Mouse (Mus musculus) hindbrain, embryonic 14.5 days (tissue): ENCODE data around the gene Ralgps1. TPM values are rescaled to one million over a fixed set of nuclear protein-coding genes. Genes with fewer than 3 reads are reported as not detected.

ENCODE experiments used
- ATAC-seq: fragments of 200-750 bp; cut with Nextera tagmentation; 2 replicates; pipeline ENCODE4 v1.8.0; 2017; ENCODE audit warnings: moderate number of reproducible peaks, mild to moderate bottlenecking, moderate TSS enrichment, moderate library complexity; ENCODE audit not compliant: low FRiP score
- DNase-seq: peaks from one replicate; pipeline ENCODE4 v3.0.0-alpha.2; 2015; ENCODE audit warnings: low spot score
- H3K27ac ChIP-seq: fragments of 300-500 bp; sonication (generic); 2 replicates; pipeline ENCODE4 v1.5.1; 2014; ENCODE audit warnings: mild to moderate bottlenecking, moderate library complexity
- H3K27me3 ChIP-seq: fragments of 300-500 bp; sonication (generic); 2 replicates; pipeline ENCODE4 v1.6.1; 2014; ENCODE audit warnings: mild to moderate bottlenecking, low read length, mixed read lengths; ENCODE audit not compliant: control insufficient read depth, insufficient read depth
- H3K36me3 ChIP-seq: fragments of 300-500 bp; sonication (generic); replicated peaks from 2 replicates; pipeline ENCODE4 v1.6.1; 2014; ENCODE audit not compliant: control insufficient read depth, insufficient read depth
- H3K4me1 ChIP-seq: fragments of 300-500 bp; sonication (generic); replicated peaks from 2 replicates; pipeline ENCODE4 v1.6.1; 2014; ENCODE audit warnings: antibody characterized with exemption, low read length, mixed read lengths; ENCODE audit not compliant: control insufficient read depth, insufficient read depth
- H3K4me2 ChIP-seq: fragments of 300-500 bp; sonication (generic); replicated peaks from 2 replicates; pipeline ENCODE4 v1.6.1; 2014; ENCODE audit warnings: mild to moderate bottlenecking, moderate library complexity
- H3K4me3 ChIP-seq: fragments of 300-500 bp; sonication (generic); replicated peaks from 2 replicates; pipeline ENCODE4 v1.5.1; 2014; ENCODE audit warnings: mild to moderate bottlenecking, low read length
- H3K9ac ChIP-seq: fragments of 300-500 bp; sonication (generic); 2 replicates; pipeline ENCODE4 v1.6.1; 2014
- H3K9me3 ChIP-seq: fragments of 300-500 bp; sonication (generic); 2 replicates; pipeline ENCODE4 v1.6.1; 2016; ENCODE audit warnings: low read length; ENCODE audit not compliant: control insufficient read depth
- WGBS: fragments of 180-500 bp; shearing (Covaris S2); extraction: QIAGEN DNeasy Blood & Tissue Kit; methylation state at CpG from one replicate; pipeline ENCODE4 v1.1.7; 2014; 5-methylcytosine and 5-hydroxymethylcytosine counted together
- polyA plus RNA-seq: library from polyadenylated mRNA; unstranded; fragments of >200 nt; fragmentation: Nextera tagmentation; extraction: Ambion mirVana; gene quantifications from 2 replicates; pipeline ENCODE4 v1.2.1, GENCODE M21; 2014

The Ralgps1 gene
- polyA plus RNA-seq, 1 experiment from 2014 or later, result 57.0 TPM

- no peak for ATAC-seq
- DNase-seq, result no peak
- Histone ChIP-seq H3K4me3 (no peak overlapping the region), H3K27me3 (no peaks in the 10 kb centered on the region), H3K4me2 (no peak overlapping the region), H3K9me3 (no peaks in the 10 kb centered on the region), H3K9ac (no peak overlapping the region), H3K4me1 (peaks cover 13% of the 10 kb centered on the region; the same call in 1 of the 2 replicates), H3K27ac (no peak overlapping the region), H3K36me3 (no peaks in the 10 kb centered on the region)
- 90% methylated on average over 3 of the region's 3 CpGs for WGBS
Observed at GRCm38 (mm10) chr2:33351449-33351848, 19.8 kb downstream of the Ralgps1 start.

DNA sequence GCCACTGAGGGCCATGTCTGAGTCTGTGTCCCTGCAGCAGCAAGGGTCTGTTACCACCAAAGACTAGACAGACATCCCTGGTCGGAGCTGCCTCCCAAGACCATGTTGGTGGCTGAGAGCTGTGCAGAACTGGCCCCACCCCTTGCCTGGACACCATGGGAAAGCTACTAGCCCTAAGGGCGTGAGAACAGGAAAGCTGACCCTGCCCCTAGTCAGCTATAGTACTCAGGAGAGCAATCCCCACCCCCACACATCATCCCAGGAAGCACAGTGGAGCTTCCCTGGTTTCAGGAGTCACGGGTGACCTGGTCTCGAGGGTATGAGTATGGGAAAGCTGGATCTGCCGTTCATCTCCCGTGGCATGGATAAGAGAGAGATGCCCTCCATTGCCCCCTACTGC, 20.4 kb downstream of the Ralgps1 start:
- Histone ChIP-seq H3K27me3 (no peaks in the 10 kb centered on the region), H3K9me3 (no peaks in the 10 kb centered on the region), H3K36me3 (no peaks in the 10 kb centered on the region), H3K4me3 (no peak overlapping the region), H3K27ac (no peak overlapping the region), H3K4me2 (no peak overlapping the region), H3K4me1 (peaks cover 18% of the 10 kb centered on the region; the same call in 1 of the 2 replicates), H3K9ac (no peak overlapping the region)
- DNase-seq, result no peak
- ATAC-seq, result no peak
- WGBS, result 78% methylated on average over 6 of the region's 6 CpGs

DNA sequence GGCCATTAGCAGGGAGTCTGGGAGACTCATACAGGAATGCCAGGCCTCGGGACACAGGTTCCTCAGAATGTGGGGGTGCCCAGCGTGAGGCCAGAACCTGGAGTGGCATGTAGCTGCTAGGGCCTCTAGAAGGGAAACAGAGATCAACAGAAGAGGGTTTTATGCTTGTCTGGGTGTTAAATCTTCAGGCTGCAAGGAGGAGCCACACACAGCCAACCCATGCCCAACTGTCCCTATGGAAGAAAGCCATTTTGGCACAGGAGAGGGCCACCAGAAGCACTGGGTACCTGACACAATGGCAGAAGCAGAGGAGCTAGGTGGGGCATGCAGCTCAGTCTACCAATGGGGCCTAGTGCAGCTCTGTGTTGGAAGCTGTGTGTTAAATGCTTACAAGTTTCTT, 21.7 kb downstream of the Ralgps1 start:
- DNase-seq (no peak), ATAC-seq (no peak)
- Histone ChIP-seq H3K36me3 (no peaks in the 10 kb centered on the region), H3K9me3 (no peaks in the 10 kb centered on the region), H3K4me2 (no peak overlapping the region), H3K4me1 (peaks cover 16% of the 10 kb centered on the region; the same call in 1 of the 2 replicates), H3K9ac (no peak overlapping the region), H3K27me3 (no peaks in the 10 kb centered on the region), H3K4me3 (no peak overlapping the region), H3K27ac (no peak overlapping the region)
- WGBS, result 45% methylated on average over 2 of the region's 2 CpGs

DNA sequence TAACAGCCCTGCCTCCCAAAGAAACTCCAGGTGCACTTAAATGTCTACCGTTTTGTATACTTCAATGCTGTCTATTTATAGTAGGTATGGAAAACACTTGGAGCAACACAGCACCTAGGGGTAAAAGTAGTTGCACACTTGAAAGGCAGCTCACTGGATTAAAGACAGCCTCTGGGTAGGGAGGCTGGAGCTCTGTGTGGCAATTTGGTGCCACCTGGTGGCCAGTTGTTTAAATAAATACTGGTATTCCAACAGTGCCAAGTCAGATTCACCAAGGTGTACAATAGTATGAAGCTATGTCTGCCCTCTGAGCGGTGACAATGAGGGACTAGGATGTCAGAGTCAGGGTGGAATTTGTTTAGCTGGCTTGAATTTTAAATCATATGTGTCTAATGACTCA, 22.2 kb downstream of the Ralgps1 start:
- peak; percentile 50; the same call in 1 of the 2 replicates for ATAC-seq
- DNase-seq, result peak; percentile 92
- Histone ChIP-seq H3K27me3 (no peaks in the 10 kb centered on the region), H3K36me3 (no peaks in the 10 kb centered on the region), H3K9ac (no peak overlapping the region), H3K9me3 (no peaks in the 10 kb centered on the region), H3K4me3 (no peak overlapping the region), H3K27ac (no peak overlapping the region), H3K4me2 (no peak overlapping the region), H3K4me1 (peaks cover 16% of the 10 kb centered on the region; the same call in 1 of the 2 replicates)
- WGBS, result 19% methylated on average over 2 of the region's 2 CpGs

GRCm38 (mm10) chr2:33348260-33348659, 23.0 kb downstream of the Ralgps1 start:
- no peak overlapping the region for H3K4me2 ChIP-seq
- no peak overlapping the region for H3K27ac ChIP-seq
- no peak for ATAC-seq
- no peak for DNase-seq
- no peaks in the 10 kb centered on the region for H3K9me3 ChIP-seq
- WGBS, result 83% methylated on average over 3 of the region's 3 CpGs
- no peaks in the 10 kb centered on the region for H3K36me3 ChIP-seq
- peaks cover 16% of the 10 kb centered on the region; the same call in 1 of the 2 replicates for H3K4me1 ChIP-seq
- no peaks in the 10 kb centered on the region for H3K27me3 ChIP-seq
- no peak overlapping the region for H3K4me3 ChIP-seq
- no peak overlapping the region for H3K9ac ChIP-seq

- Histone ChIP-seq H3K27ac (no peak overlapping the region), H3K36me3 (no peaks in the 10 kb centered on the region), H3K9me3 (no peaks in the 10 kb centered on the region), H3K4me3 (no peak overlapping the region), H3K9ac (no peak overlapping the region), H3K27me3 (no peaks in the 10 kb centered on the region), H3K4me2 (no peak overlapping the region), H3K4me1 (peaks cover 16% of the 10 kb centered on the region; the same call in 1 of the 2 replicates)
- ATAC-seq (no peak), DNase-seq (no peak)
- WGBS, result 45% methylated on average over 3 of the region's 3 CpGs
Observed at GRCm38 (mm10) chr2:33347607-33348006, 23.7 kb downstream of the Ralgps1 start.

DNA sequence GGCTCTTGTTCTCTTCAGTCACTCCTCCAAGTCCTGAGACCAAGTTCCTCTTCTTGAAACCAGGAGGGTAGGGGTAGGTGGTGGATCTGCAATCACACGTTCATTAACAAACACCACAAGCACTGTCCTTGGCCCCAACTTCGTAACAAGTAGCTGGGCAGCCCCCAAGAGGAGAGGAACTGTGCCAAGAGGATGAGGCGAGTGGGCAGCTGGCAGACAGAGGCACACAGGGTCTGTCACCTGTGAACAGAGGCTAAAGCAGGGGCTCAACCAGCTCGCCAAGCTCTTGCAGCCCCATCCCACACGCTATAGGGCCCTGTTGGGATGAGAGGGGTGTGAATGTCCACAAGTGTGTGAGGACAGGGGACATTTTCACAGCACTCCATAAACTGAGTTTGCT, 24.5 kb downstream of the Ralgps1 start:
- H3K9ac ChIP-seq, result no peak overlapping the region
- 74% methylated on average over 5 of the region's 5 CpGs for WGBS
- H3K27ac ChIP-seq, result 0 out of 2 replicates have a peak overlapping the region, but pooled peaks have one; percentile 5
- no peak overlapping the region for H3K4me3 ChIP-seq
- peaks cover 16% of the 10 kb centered on the region; the same call in 1 of the 2 replicates for H3K4me1 ChIP-seq
- H3K4me2 ChIP-seq, result no peak overlapping the region
- no peaks in the 10 kb centered on the region for H3K9me3 ChIP-seq
- ATAC-seq, result no peak
- H3K27me3 ChIP-seq, result no peaks in the 10 kb centered on the region
- H3K36me3 ChIP-seq, result no peaks in the 10 kb centered on the region
- DNase-seq, result no peak

GRCm38 (mm10) chr2:33345956-33346355, 25.3 kb downstream of the Ralgps1 start:
- ATAC-seq (no peak), DNase-seq (no peak)
- Histone ChIP-seq H3K4me2 (no peak overlapping the region), H3K4me1 (peaks cover 16% of the 10 kb centered on the region; the same call in 1 of the 2 replicates), H3K27me3 (no peaks in the 10 kb centered on the region), H3K27ac (no peak overlapping the region), H3K9me3 (no peaks in the 10 kb centered on the region), H3K9ac (no peak overlapping the region), H3K4me3 (no peak overlapping the region), H3K36me3 (no peaks in the 10 kb centered on the region)
- 72% methylated on average over 4 of the region's 4 CpGs for WGBS

DNA sequence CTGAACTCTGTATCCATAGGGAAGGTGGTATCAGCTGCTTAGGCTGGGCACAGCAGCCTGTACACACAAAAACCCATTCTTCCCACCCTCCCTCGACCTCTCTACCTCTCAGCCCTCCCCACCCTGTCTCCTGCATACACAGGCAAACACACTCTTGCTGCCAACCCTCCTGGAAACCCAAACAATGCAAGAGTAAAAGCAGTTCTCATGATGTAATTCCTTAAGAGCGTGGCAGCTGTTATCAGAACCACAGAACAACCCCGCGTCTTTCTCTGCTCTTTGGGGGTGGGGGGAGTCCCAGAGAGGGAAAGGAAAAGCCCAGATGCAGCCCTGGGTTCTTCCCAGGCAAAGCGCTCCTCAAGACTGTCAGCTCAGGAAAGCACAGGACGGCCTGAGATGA, 25.8 kb downstream of the Ralgps1 start:
- peaks cover 16% of the 10 kb centered on the region; the same call in 1 of the 2 replicates for H3K4me1 ChIP-seq
- no peak overlapping the region for H3K4me2 ChIP-seq
- H3K27me3 ChIP-seq, result no peaks in the 10 kb centered on the region
- H3K4me3 ChIP-seq, result no peak overlapping the region
- 44% methylated on average over 6 of the region's 6 CpGs for WGBS
- no peak overlapping the region for H3K9ac ChIP-seq
- no peak overlapping the region for H3K27ac ChIP-seq
- H3K36me3 ChIP-seq, result no peaks in the 10 kb centered on the region
- no peaks in the 10 kb centered on the region for H3K9me3 ChIP-seq
- DNase-seq, result no peak
- ATAC-seq, result no peak

GRCm38 (mm10) chr2:33343413-33343812, 27.9 kb downstream of the Ralgps1 start:
- no peaks in the 10 kb centered on the region for H3K9me3 ChIP-seq
- H3K4me2 ChIP-seq, result no peak overlapping the region
- H3K9ac ChIP-seq, result no peak overlapping the region
- H3K4me3 ChIP-seq, result no peak overlapping the region
- no peaks in the 10 kb centered on the region for H3K27me3 ChIP-seq
- peaks cover 16% of the 10 kb centered on the region; the same call in 1 of the 2 replicates for H3K4me1 ChIP-seq
- peaks cover 5% of the 10 kb centered on the region for H3K36me3 ChIP-seq
- ATAC-seq, result no peak
- H3K27ac ChIP-seq, result no peak overlapping the region
- no peak for DNase-seq
- WGBS, result 77% methylated on average over 3 of the region's 3 CpGs
